Mouse (Mus musculus) heart, embryonic 13.5 days (tissue): ENCODE results near the gene Slc5a11. TPM values are rescaled to one million over a fixed set of nuclear protein-coding genes. Genes with fewer than 3 reads are reported as not detected.

Experiments used
- ATAC-seq: fragments of 200-750 bp; cut with Nextera tagmentation; 2 replicates; pipeline ENCODE4 v1.8.0; 2017; ENCODE audit warnings: moderate TSS enrichment; ENCODE audit not compliant: insufficient number of reproducible peaks, low FRiP score, low TSS enrichment; ENCODE audit errors: extremely low read depth
- H3K27ac ChIP-seq: fragments of 300-500 bp; sonication (generic); replicated peaks from 2 replicates; pipeline ENCODE4 v1.5.1; 2015; ENCODE audit warnings: moderate library complexity, mild to moderate bottlenecking, inconsistent platforms
- H3K27me3 ChIP-seq: fragments of 300-500 bp; sonication (generic); replicated peaks from 2 replicates; pipeline ENCODE4 v1.6.1; 2015; ENCODE audit warnings: mild to moderate bottlenecking, inconsistent platforms
- H3K36me3 ChIP-seq: fragments of 300-500 bp; sonication (generic); 2 replicates; pipeline ENCODE4 v1.6.1; 2015; ENCODE audit warnings: mild to moderate bottlenecking, inconsistent platforms
- H3K4me1 ChIP-seq: fragments of 300-500 bp; sonication (generic); 2 replicates; pipeline ENCODE4 v1.6.1; 2015; ENCODE audit warnings: inconsistent platforms
- H3K4me2 ChIP-seq: fragments of 300-500 bp; sonication (generic); 2 replicates; pipeline ENCODE4 v1.6.1; 2015; ENCODE audit warnings: inconsistent platforms, mild to moderate bottlenecking, moderate library complexity
- H3K4me3 ChIP-seq: fragments of 300-500 bp; sonication (generic); 2 replicates; pipeline ENCODE4 v1.5.1; 2015; ENCODE audit warnings: moderate library complexity, mild to moderate bottlenecking, inconsistent platforms
- H3K9ac ChIP-seq: fragments of 300-500 bp; sonication (generic); 2 replicates; pipeline ENCODE4 v1.6.1; 2015; ENCODE audit warnings: inconsistent platforms, mild to moderate bottlenecking, moderate library complexity
- H3K9me3 ChIP-seq: fragments of 300-500 bp; sonication (generic); 2 replicates; pipeline ENCODE4 v1.6.1; 2016; ENCODE audit warnings: inconsistent platforms
- WGBS: fragments of 180-500 bp; shearing (Covaris S2); methylation state at CpG from one replicate; pipeline ENCODE4 v1.1.7; 2015; ENCODE audit warnings: mixed read lengths; 5-methylcytosine and 5-hydroxymethylcytosine counted together
- polyA plus RNA-seq: library from polyadenylated mRNA; unstranded; fragments of >200 nt; fragmentation: Nextera tagmentation; extraction: Ambion mirVana; gene quantifications from 2 replicates; pipeline ENCODE4 v1.2.1, GENCODE M21; 2015

Gene Slc5a11
- polyA plus RNA-seq, 1 experiment from 2014 or later = 0.28 TPM

- Histone ChIP-seq H3K4me1 (peaks cover 4% of the 10 kb centered on the region), H3K4me3 (no peak overlapping the region), H3K4me2 (no peak overlapping the region), H3K9ac (no peak overlapping the region), H3K36me3 (peaks cover 93% of the 10 kb centered on the region), H3K9me3 (no peaks in the 10 kb centered on the region), H3K27me3 (no peaks in the 10 kb centered on the region), H3K27ac (no peak overlapping the region)
- WGBS = 84% methylated on average over 5 of the region's 5 CpGs
- no peak for ATAC-seq
Measured at GRCm38 (mm10) chr7:123191731-123192130, 22.8 kb upstream of the Slc5a11 start.

GRCm38 (mm10) chr7:123193201-123193600 is 21.4 kb upstream of the Slc5a11 start:
- no peak for ATAC-seq
- H3K4me3 ChIP-seq = no peak overlapping the region
- H3K4me1 ChIP-seq = peaks cover 4% of the 10 kb centered on the region
- no peaks in the 10 kb centered on the region for H3K27me3 ChIP-seq
- 95% methylated on average over 12 of the region's 12 CpGs for WGBS
- H3K9me3 ChIP-seq = no peaks in the 10 kb centered on the region
- H3K4me2 ChIP-seq = no peak overlapping the region
- peaks cover 79% of the 10 kb centered on the region for H3K36me3 ChIP-seq
- H3K9ac ChIP-seq = no peak overlapping the region
- H3K27ac ChIP-seq = no peak overlapping the region

GRCm38 (mm10) chr7:123194696-123195095 is 19.9 kb upstream of the Slc5a11 start:
- Histone ChIP-seq H3K4me1 (peaks cover 4% of the 10 kb centered on the region), H3K27ac (no peak overlapping the region), H3K4me2 (no peak overlapping the region), H3K4me3 (no peak overlapping the region), H3K9ac (no peak overlapping the region), H3K9me3 (no peaks in the 10 kb centered on the region), H3K27me3 (no peaks in the 10 kb centered on the region), H3K36me3 (peaks cover 64% of the 10 kb centered on the region)
- ATAC-seq = no peak
- 90% methylated on average over 8 of the region's 8 CpGs for WGBS

- Histone ChIP-seq H3K27ac (no peak overlapping the region), H3K4me3 (no peak overlapping the region), H3K9ac (no peak overlapping the region), H3K36me3 (peaks cover 47% of the 10 kb centered on the region), H3K4me2 (no peak overlapping the region), H3K27me3 (no peaks in the 10 kb centered on the region), H3K9me3 (no peaks in the 10 kb centered on the region), H3K4me1 (peaks cover 4% of the 10 kb centered on the region)
- WGBS = 54% methylated on average over 5 of the region's 5 CpGs
- no peak for ATAC-seq
Measured at GRCm38 (mm10) chr7:123196432-123196831, 18.1 kb upstream of the Slc5a11 start.

GRCm38 (mm10) chr7:123198695-123199094 is 15.9 kb upstream of the Slc5a11 start:
- Histone ChIP-seq H3K27me3 (no peaks in the 10 kb centered on the region), H3K27ac (no peak overlapping the region), H3K4me3 (no peak overlapping the region), H3K9ac (no peak overlapping the region), H3K9me3 (no peaks in the 10 kb centered on the region), H3K36me3 (peaks cover 24% of the 10 kb centered on the region), H3K4me1 (peaks cover 4% of the 10 kb centered on the region), H3K4me2 (no peak overlapping the region)
- ATAC-seq = no peak
- 70% methylated on average over 10 of the region's 10 CpGs for WGBS

- Histone ChIP-seq H3K9ac (no peak overlapping the region), H3K9me3 (no peaks in the 10 kb centered on the region), H3K4me1 (peaks cover 4% of the 10 kb centered on the region), H3K4me2 (no peak overlapping the region), H3K4me3 (no peak overlapping the region), H3K36me3 (peaks cover 20% of the 10 kb centered on the region), H3K27me3 (no peaks in the 10 kb centered on the region), H3K27ac (no peak overlapping the region)
- ATAC-seq = no peak
- WGBS = 77% methylated on average over 3 of the region's 3 CpGs
Measured at GRCm38 (mm10) chr7:123199151-123199550, 15.4 kb upstream of the Slc5a11 start.

- no peak for ATAC-seq
- Histone ChIP-seq H3K9me3 (no peaks in the 10 kb centered on the region), H3K36me3 (peaks cover 14% of the 10 kb centered on the region), H3K4me1 (peaks cover 4% of the 10 kb centered on the region), H3K27me3 (no peaks in the 10 kb centered on the region), H3K9ac (no peak overlapping the region), H3K27ac (no peak overlapping the region), H3K4me3 (no peak overlapping the region), H3K4me2 (no peak overlapping the region)
- 87% methylated on average over 15 of the region's 15 CpGs for WGBS
Measured at GRCm38 (mm10) chr7:123199656-123200206, 14.8 kb upstream of the Slc5a11 start.

- ATAC-seq = no peak
- 70% methylated on average over 9 of the region's 9 CpGs for WGBS
- H3K4me1 ChIP-seq = peaks cover 4% of the 10 kb centered on the region
Measured at GRCm38 (mm10) chr7:123200722-123201121, 13.9 kb upstream of the Slc5a11 start.

GRCm38 (mm10) chr7:123205261-123205660 is 9.3 kb upstream of the Slc5a11 start:
- H3K4me2 ChIP-seq = no peak overlapping the region
- whole genome bisulfite sequencing = 25% methylated on average over 14 of the region's 14 CpGs
- peaks cover 5% of the 10 kb centered on the region; the same call in 1 of the 2 replicates for H3K27me3 ChIP-seq
- no peak overlapping the region for H3K27ac ChIP-seq
- no peak for ATAC-seq
- no peak overlapping the region for H3K4me3 ChIP-seq
- H3K4me1 ChIP-seq = peaks cover 9% of the 10 kb centered on the region
- no peak overlapping the region for H3K9ac ChIP-seq
- H3K36me3 ChIP-seq = no peaks in the 10 kb centered on the region
- no peaks in the 10 kb centered on the region for H3K9me3 ChIP-seq

More at GRCm38 (mm10) chr7:123200722-123201121, 13.9 kb upstream of the Slc5a11 start:
- Histone ChIP-seq H3K9me3 (no peaks in the 10 kb centered on the region), H3K27me3 (no peaks in the 10 kb centered on the region), H3K9ac (no peak overlapping the region), H3K36me3 (peaks cover 4% of the 10 kb centered on the region; the same call in 1 of the 2 replicates), H3K4me2 (no peak overlapping the region), H3K4me3 (no peak overlapping the region), H3K27ac (no peak overlapping the region)

- H3K9me3 ChIP-seq = no peaks in the 10 kb centered on the region
- ATAC-seq = no peak
- no peak overlapping the region for H3K27ac ChIP-seq
- H3K4me3 ChIP-seq = no peak overlapping the region
- no peaks in the 10 kb centered on the region for H3K36me3 ChIP-seq
- 63% methylated on average over 6 of the region's 6 CpGs for WGBS
- no peak overlapping the region for H3K4me2 ChIP-seq
- H3K4me1 ChIP-seq = peaks cover 11% of the 10 kb centered on the region
- no peak overlapping the region for H3K9ac ChIP-seq
- peaks cover 12% of the 10 kb centered on the region; the same call in 1 of the 2 replicates for H3K27me3 ChIP-seq
Measured at GRCm38 (mm10) chr7:123207561-123207960, 7.0 kb upstream of the Slc5a11 start.

GRCm38 (mm10) chr7:123209864-123210263 is 4.7 kb upstream of the Slc5a11 start:
- no peaks in the 10 kb centered on the region for H3K9me3 ChIP-seq
- H3K4me1 ChIP-seq = peaks cover 22% of the 10 kb centered on the region
- no peak overlapping the region for H3K27ac ChIP-seq
- 8% methylated on average over 9 of the region's 9 CpGs for WGBS
- no peak overlapping the region for H3K4me3 ChIP-seq
- H3K9ac ChIP-seq = no peak overlapping the region
- H3K36me3 ChIP-seq = no peaks in the 10 kb centered on the region
- H3K4me2 ChIP-seq = peak overlapping the region; percentile 24
- peaks cover 12% of the 10 kb centered on the region; the same call in 1 of the 2 replicates for H3K27me3 ChIP-seq
- no peak for ATAC-seq

GRCm38 (mm10) chr7:123211461-123211860 is 3.1 kb upstream of the Slc5a11 start:
- Histone ChIP-seq H3K27ac (no peak overlapping the region), H3K4me3 (no peak overlapping the region), H3K9ac (no peak overlapping the region), H3K27me3 (peaks cover 8% of the 10 kb centered on the region; the same call in 1 of the 2 replicates), H3K4me2 (no peak overlapping the region), H3K9me3 (no peaks in the 10 kb centered on the region), H3K36me3 (no peaks in the 10 kb centered on the region), H3K4me1 (peaks cover 22% of the 10 kb centered on the region)
- no peak for ATAC-seq
- 54% methylated on average over 5 of the region's 5 CpGs for WGBS
